Mouse (Mus musculus): ENCODE data around the gene Cep85l.
A peak's percentile ranks its signal among the peaks of the same experiment; 100 is the strongest.

Cep85l gene

DNA sequence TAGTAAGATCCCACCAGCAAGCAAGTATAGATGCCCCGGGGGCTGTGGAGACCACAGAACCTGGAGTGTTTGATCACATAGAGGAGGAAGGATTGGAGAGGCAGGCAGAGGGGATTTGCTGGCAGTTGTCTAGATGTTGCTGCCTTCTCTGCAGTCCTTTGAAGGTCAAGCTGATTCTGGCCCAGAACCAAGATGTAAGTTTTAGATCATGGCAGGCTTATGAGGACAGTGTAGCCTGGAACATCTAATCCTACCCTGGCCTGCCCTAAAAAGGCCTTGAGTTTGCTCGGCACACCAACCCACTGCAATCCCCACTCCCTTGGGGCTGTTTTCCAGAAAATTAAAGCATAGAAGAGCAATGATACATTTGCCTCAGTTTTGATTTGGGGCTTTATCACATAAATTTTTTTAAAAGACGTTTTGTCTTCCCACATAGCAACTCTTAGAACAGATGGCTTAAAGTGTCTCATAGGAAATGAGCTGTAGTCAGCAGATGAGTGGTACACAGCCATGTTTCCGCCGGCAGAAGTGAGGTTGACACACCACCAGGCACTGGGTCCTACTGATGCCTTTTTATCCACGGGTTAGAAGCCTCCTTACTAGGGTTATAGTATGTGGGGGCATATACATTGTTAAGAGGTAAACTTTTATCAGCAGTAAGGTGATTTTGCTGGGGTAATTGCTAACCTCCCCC, 8.6 kb upstream of the Cep85l start:
- DNase-seq: no peak

DNA sequence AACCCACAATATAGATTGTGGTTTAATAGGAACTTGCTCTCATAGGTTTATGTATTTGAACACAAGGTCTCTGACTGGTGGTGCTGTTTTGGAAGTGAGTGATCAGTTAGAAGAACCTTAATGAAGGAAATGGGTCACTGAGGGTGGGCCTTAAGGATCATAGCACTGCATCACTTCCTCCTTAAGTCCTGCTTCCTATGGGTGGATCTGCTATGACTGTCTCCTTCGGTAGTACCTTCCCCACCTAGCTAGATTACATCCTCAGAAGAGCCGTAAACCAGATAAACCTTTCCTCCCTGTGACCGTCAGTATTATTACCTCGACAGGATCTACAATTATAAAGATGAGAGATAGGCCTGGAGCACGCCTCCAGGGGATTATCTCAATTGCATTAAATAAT, 5.7 kb upstream of the Cep85l start:
- DNase-seq: no peak

- no peak for DNase-seq
Observed at GRCm38 (mm10) chr10:53384896-53385295, 5.1 kb upstream of the Cep85l start.

- no peak for DNase-seq
Observed at GRCm38 (mm10) chr10:53382696-53383365, 3.1 kb upstream of the Cep85l start.

GRCm38 (mm10) chr10:53378981-53379708, 602 bp downstream of the Cep85l start:
- DNase-seq: peak; percentile 54

GRCm38 (mm10) chr10:53378296-53378695, 1.5 kb downstream of the Cep85l start:
- no peak for DNase-seq

GRCm38 (mm10) chr10:53377096-53377495, 2.7 kb downstream of the Cep85l start:
- no peak for DNase-seq

DNA sequence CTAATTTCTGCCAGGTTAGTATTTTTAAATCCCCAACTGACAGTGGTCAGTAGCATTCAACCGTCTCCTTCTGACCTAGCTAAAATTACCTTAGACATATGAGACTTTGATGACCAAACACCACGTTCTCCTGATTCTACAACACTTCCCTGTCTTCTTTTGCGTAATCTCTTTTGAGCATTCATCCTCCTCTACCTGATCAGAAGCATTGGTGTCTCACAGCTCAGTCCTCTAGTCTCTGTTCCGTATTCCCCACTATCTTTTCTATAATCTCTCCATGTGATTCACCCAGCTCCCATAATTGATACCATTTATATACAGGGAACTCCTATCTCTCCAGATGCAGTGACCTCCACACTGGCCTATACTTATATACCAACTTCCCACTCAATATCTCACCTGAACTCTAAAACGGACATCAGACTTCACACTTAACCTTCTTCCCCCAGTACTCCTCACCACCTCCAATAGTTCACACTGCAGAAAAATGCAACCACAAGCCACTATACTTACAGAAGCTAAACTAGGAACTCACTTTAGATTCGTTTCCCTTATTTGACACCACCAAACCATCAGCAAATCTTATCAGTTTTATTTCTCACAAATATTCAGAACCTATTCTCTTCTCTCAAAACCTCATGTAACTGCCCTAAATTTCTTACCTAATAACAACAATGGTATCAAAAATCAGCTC, 5.7 kb downstream of the Cep85l start:
- no peak for DNase-seq

GRCm38 (mm10) chr10:53367265-53367664, 12.5 kb downstream of the Cep85l start:
- no peak for DNase-seq

DNA sequence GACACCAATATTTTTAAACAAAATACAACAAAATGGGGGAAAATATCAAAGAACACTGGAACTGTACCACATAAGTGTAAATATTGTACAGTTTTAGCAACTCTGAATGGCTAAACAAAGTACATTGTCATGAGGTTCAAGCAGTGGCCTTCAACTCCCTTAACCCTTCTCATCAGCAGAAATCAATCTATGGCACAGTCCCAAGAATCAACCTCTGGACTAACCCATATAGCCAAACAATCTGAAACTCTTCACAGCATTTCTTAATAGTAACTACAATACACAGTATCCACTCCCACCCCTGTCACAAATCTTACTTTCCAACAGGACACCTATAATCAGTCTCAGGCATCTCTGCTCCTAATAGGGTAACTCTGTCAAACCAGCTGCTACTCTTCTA, 15.4 kb downstream of the Cep85l start:
- no peak for DNase-seq

GRCm38 (mm10) chr10:53359016-53359415, 20.7 kb downstream of the Cep85l start:
- no peak for DNase-seq

- no peak for DNase-seq
Observed at GRCm38 (mm10) chr10:53353665-53354064, 26.1 kb downstream of the Cep85l start.

GRCm38 (mm10) chr10:53349254-53349653, 30.5 kb downstream of the Cep85l start:
- no peak for DNase-seq

GRCm38 (mm10) chr10:53347787-53348755, 31.7 kb downstream of the Cep85l start:
- DNase-seq: peak; percentile 81

DNA sequence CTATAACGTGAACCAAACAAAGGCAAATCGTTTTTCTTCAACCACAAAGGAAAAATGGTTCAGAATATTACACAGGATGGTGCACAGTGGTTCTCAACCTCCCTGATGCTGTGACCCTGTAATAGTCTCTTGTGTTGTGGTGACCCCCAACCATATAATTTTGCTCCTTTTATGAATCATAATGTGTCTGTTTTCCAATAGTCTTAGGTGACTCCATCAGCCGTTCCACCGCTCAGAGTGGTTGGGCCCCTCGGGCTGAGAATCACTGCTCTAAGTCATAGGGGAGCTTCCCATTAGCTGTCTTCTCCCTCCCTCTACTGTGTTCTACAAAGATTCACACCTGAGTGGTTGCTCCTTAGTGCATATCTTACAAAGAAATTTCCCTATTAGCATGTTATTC, 32.8 kb downstream of the Cep85l start:
- DNase-seq: no peak

- peak; percentile 62 for DNase-seq
Observed at GRCm38 (mm10) chr10:53346506-53346905, 33.2 kb downstream of the Cep85l start.

DNA sequence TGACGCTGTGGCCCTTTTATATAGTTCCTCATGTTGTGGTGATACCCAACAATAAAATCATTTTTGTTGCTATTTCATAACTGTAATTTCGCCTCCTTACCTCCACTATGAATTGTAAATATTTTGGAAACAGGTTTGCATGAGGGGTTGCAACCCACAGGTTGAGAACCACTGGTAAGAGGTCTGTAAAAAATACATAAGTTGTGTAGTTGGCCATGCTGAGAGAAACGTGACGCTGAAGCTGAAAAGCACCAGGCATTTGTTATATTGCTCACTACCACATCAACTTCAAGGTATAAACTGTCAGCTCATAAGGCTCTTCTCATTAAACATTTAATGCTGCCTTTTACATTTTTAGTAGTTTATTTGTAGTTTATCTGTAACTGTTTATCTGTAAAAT, 34.2 kb downstream of the Cep85l start:
- DNase-seq: no peak

- peak; percentile 17 for DNase-seq
Observed at GRCm38 (mm10) chr10:53343865-53344264, 35.9 kb downstream of the Cep85l start.

DNA sequence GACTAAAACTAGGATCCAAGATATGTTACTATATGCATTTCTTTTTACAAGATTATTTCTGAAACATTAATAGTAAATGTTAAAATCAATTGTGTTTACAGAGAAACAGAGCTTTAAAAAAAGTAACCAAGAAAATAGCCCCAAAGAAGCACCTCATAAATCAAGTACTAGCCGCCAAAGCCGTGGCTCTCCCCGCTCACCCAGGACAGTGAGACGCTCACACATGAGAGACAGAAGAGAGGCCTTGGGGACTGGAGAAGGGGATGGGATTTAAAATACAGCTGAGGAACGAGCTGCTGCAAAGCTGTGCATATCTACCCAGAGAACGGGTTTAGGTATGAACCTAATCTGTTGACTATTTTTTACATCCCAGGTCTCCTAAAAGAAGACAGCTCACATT, 36.4 kb downstream of the Cep85l start:
- DNase-seq: no peak

GRCm38 (mm10) chr10:53342166-53342728, 37.5 kb downstream of the Cep85l start:
- no peak for DNase-seq

GRCm38 (mm10) chr10:53341288-53341965, 38.3 kb downstream of the Cep85l start:
- peak; percentile 28 for DNase-seq
